Mouse (Mus musculus) lung, postnatal 0 days (tissue): ENCODE results near the gene Adgrl2. TPM values are rescaled to one million over a fixed set of nuclear protein-coding genes. Genes with fewer than 3 reads are reported as not detected.

Experiments
- ATAC-seq: fragments of 200-750 bp; cut with Nextera tagmentation; 2 replicates; pipeline ENCODE4 v1.8.0; 2017; ENCODE audit warnings: moderate library complexity
- DNase-seq: peaks from one replicate; pipeline ENCODE4 v3.0.0-alpha.2; 2016; ENCODE audit warnings: low spot score
- H3K27ac ChIP-seq: fragments of 300-500 bp; sonication (generic); 2 replicates; pipeline ENCODE4 v1.5.1; 2014; ENCODE audit warnings: antibody characterized with exemption, mild to moderate bottlenecking, low read length, mixed read lengths
- H3K27me3 ChIP-seq: fragments of 300-500 bp; sonication (generic); replicated peaks from 2 replicates; pipeline ENCODE4 v1.6.1; 2014; ENCODE audit warnings: low read length, mixed read lengths; ENCODE audit not compliant: insufficient read depth
- H3K36me3 ChIP-seq: fragments of 300-500 bp; sonication (generic); 2 replicates; pipeline ENCODE4 v1.6.1; 2014; ENCODE audit warnings: low read length, mixed read lengths; ENCODE audit not compliant: insufficient read depth
- H3K4me1 ChIP-seq: fragments of 300-500 bp; sonication (generic); 2 replicates; pipeline ENCODE4 v1.6.1; 2014; ENCODE audit warnings: antibody characterized with exemption, low read depth, low read length, mixed read lengths; ENCODE audit not compliant: insufficient read depth
- H3K4me2 ChIP-seq: fragments of 300-500 bp; sonication (generic); replicated peaks from 2 replicates; pipeline ENCODE4 v1.6.1; 2014; ENCODE audit warnings: low read depth, mild to moderate bottlenecking, low read length, moderate library complexity, mixed read lengths
- H3K4me3 ChIP-seq: fragments of 300-500 bp; sonication (generic); 2 replicates; pipeline ENCODE4 v1.5.1; 2014; ENCODE audit warnings: low read depth, low read length
- H3K9ac ChIP-seq: fragments of 300-500 bp; sonication (generic); replicated peaks from 2 replicates; pipeline ENCODE4 v1.6.1; 2014; ENCODE audit warnings: low read depth, mild to moderate bottlenecking
- H3K9me3 ChIP-seq: fragments of 300-500 bp; sonication (generic); 2 replicates; pipeline ENCODE4 v1.6.1; 2016; ENCODE audit warnings: low read length, mixed read lengths
- CTCF ChIP-seq: IDR thresholded peaks from 2 replicates; pipeline ENCODE4 v1.5.1; 2016; ENCODE audit warnings: antibody characterized with exemption, mild to moderate bottlenecking
- EP300 ChIP-seq: IDR thresholded peaks from 2 replicates; pipeline ENCODE4 v1.6.1; 2016; ENCODE audit warnings: antibody characterized with exemption, mild to moderate bottlenecking, control low read depth
- WGBS: fragments of 180-500 bp; shearing (Covaris S2); extraction: QIAGEN DNeasy Blood & Tissue Kit; methylation state at CpG from one replicate; pipeline ENCODE4 v1.1.7; 2014; 5-methylcytosine and 5-hydroxymethylcytosine counted together
- polyA plus RNA-seq: library from polyadenylated mRNA; unstranded; fragments of >200 nt; fragmentation: Nextera tagmentation; extraction: Ambion mirVana; gene quantifications from 2 replicates; pipeline ENCODE4 v1.2.1, GENCODE M21; 2015

Gene Adgrl2
- polyA plus RNA-seq, 1 experiment from 2014 or later: 46.3 TPM

DNA sequence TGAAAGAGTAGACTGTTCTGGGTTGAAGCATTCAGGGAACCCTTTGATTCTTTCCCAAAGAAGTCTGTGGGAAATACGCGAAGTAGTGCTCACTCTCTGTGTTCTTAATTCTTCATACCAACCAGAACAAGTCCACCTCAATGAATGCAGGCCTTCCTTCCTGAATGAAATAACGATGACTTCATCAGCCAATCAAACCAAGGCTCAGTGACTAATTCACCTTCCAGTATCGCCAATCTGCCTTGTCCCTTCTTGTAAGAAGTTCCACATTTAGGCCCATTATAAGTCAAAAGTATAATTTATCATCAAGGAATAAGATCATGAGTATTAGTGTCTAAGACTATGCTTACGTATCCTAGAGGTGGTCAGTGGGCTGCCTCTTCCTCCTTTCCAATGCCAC is 56.1 kb downstream of the Adgrl2 start:
- no peaks in the 10 kb centered on the region for H3K27me3 ChIP-seq
- no peak overlapping the region for H3K4me3 ChIP-seq
- H3K4me2 ChIP-seq: no peak overlapping the region
- TF ChIP-seq EP300 (no peak), CTCF (no peak)
- no peak overlapping the region for H3K9ac ChIP-seq
- no peak for DNase-seq
- 69% methylated on average over 5 of the region's 5 CpGs for WGBS
- peaks cover 5% of the 10 kb centered on the region; the same call in 1 of the 2 replicates for H3K4me1 ChIP-seq
- ATAC-seq: no peak
- H3K36me3 ChIP-seq: no peaks in the 10 kb centered on the region
- no peaks in the 10 kb centered on the region for H3K9me3 ChIP-seq
- H3K27ac ChIP-seq: no peak overlapping the region

DNA sequence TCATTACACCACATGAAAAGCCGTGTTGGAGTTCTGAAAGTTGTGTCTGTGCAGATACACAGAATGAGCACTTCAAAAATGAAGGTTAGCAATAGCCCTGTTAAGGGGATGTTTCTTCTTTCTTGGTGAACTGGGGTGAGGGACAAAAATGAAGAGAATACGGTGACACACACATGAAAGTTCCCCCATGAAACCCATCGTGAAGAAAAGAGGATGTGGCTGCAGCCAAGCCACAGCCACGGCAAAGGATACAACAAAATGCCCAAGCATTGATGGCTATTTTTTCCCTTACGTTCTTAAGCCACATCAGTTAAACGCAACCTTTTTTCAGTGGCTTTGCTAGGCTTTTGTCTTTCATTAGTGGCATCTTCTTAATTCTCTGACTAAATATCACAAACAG is 57.2 kb downstream of the Adgrl2 start:
- no peak overlapping the region for H3K27ac ChIP-seq
- peaks cover 5% of the 10 kb centered on the region; the same call in 1 of the 2 replicates for H3K4me1 ChIP-seq
- no peak overlapping the region for H3K4me3 ChIP-seq
- H3K9me3 ChIP-seq: no peaks in the 10 kb centered on the region
- 70% methylated on average over 6 of the region's 6 CpGs for WGBS
- no peaks in the 10 kb centered on the region for H3K27me3 ChIP-seq
- no peaks in the 10 kb centered on the region for H3K36me3 ChIP-seq
- ATAC-seq (no peak), DNase-seq (no peak)
- no peak overlapping the region for H3K9ac ChIP-seq
- TF ChIP-seq CTCF: no peak
- no peak for TF ChIP-seq EP300
- no peak overlapping the region for H3K4me2 ChIP-seq

DNA sequence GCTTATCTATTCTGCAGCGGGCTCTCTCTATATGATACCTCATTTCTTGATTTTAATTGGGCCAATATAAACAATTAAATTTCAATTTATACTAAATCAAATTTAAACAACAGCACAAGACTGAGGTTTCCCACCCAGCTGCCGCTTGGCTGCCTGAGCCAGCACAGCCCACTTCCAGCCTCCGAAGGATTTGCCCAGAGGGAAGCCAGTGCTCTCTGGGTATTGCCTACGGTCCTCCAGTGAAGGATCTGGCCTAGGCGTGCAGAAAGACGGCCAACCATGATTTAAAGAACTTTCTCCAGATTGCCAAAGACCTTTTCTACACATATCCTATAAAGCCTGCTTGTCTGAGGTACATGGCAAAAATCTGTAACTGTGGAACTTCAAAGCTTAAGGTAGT is 59.4 kb downstream of the Adgrl2 start:
- no peak for DNase-seq
- Histone ChIP-seq H3K27me3 (no peaks in the 10 kb centered on the region), H3K27ac (no peak overlapping the region), H3K4me1 (peaks cover 5% of the 10 kb centered on the region; the same call in 1 of the 2 replicates), H3K9ac (no peak overlapping the region), H3K4me2 (no peak overlapping the region), H3K36me3 (no peaks in the 10 kb centered on the region), H3K9me3 (no peaks in the 10 kb centered on the region), H3K4me3 (no peak overlapping the region)
- no peak for ATAC-seq
- WGBS: 59% methylated on average over 6 of the region's 6 CpGs
- TF ChIP-seq EP300 (no peak), CTCF (no peak)

DNA sequence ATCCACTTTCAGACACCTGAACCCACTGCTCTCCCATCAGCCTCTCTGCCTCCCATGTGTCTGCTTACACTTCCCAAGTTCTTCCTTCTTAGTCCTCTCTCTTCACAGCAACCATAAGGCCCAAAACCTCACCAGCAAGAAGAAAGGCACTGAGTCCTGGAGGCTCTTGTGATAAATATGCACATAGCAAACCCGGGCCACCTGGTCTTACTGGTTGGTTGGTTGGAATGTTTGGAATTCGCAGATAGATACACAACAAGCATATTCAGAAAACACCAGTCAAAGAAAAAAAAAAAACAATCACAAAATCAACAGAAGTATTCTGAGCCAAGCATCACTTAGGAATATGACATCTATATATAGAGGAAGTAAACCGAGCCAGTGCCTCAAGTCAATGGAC is 64.0 kb downstream of the Adgrl2 start:
- TF ChIP-seq EP300 (no peak), CTCF (no peak)
- no peak overlapping the region for H3K4me2 ChIP-seq
- no peaks in the 10 kb centered on the region for H3K36me3 ChIP-seq
- peaks cover 5% of the 10 kb centered on the region; the same call in 1 of the 2 replicates for H3K4me1 ChIP-seq
- no peaks in the 10 kb centered on the region for H3K9me3 ChIP-seq
- DNase-seq (no peak), ATAC-seq (no peak)
- H3K27ac ChIP-seq: peak overlapping the region; percentile 43; the same call in 1 of the 2 replicates
- H3K9ac ChIP-seq: no peak overlapping the region
- 43% methylated on average over 3 of the region's 3 CpGs for WGBS
- H3K4me3 ChIP-seq: no peak overlapping the region
- no peaks in the 10 kb centered on the region for H3K27me3 ChIP-seq

DNA sequence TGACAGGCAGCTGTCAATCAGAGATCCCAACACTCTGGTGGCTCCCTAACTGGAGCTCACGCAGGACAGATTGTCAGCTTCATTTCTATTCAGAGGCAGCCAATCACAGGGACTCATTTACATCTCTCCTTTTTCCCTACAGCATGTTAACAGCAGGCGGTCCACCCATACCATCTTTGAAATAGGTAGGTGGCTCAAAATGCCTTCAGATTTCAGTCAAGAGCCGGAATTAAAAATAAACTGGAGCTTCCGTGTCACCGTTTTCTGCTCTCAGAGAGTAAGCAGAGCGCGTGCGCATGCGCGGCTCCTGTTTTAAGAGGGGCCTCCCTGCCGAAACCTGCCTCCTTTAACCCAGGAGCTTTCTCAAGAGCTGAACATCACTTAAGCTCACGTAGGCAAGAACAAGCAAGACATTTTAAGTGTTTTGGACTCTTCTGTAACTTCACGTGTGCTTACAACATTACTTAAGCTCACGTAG is 67.7 kb downstream of the Adgrl2 start:
- H3K27me3 ChIP-seq: no peaks in the 10 kb centered on the region
- no peak overlapping the region for H3K4me2 ChIP-seq
- TF ChIP-seq CTCF (no peak), EP300 (peak; percentile 75)
- H3K4me1 ChIP-seq: 0 out of 2 replicates have a peak, but pooled peaks cover 4% of the 10 kb centered on the region
- DNase-seq (peak; percentile 92), ATAC-seq (peak; percentile 92)
- H3K27ac ChIP-seq: peak overlapping the region; percentile 59
- no peaks in the 10 kb centered on the region for H3K9me3 ChIP-seq
- 52% methylated on average over 14 of the region's 14 CpGs for WGBS
- no peaks in the 10 kb centered on the region for H3K36me3 ChIP-seq
- no peak overlapping the region for H3K9ac ChIP-seq
- no peak overlapping the region for H3K4me3 ChIP-seq

DNA sequence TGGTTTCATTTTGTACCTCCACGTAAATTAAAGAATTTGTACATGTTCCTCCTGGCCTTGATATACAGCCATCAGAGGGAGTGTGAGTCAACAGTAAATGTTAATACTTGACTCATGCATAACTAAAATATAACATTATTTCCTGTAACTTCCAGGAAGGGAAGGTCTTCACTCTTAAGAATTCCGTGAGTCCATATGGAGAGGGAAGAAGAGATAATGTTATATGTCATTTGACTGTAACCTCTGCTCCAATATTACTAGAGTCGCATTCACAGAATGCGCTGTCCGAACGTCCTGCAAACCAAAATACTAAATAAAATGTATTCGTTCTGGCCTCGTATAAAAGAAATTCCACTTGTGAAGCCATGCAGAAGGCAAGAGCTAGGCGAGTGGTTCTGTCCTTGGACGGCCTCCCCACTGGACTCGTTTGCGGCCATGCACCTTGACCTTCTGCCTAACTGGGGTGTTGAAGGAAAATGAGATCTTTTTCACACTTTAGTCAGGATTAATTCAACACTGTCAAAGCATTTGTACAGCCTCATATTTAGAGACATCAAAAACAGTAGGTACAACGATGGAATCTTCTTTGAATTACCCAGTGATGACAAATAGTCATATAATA is 68.3 kb downstream of the Adgrl2 start:
- Histone ChIP-seq H3K27ac (peak overlapping the region; percentile 58), H3K27me3 (no peaks in the 10 kb centered on the region), H3K36me3 (no peaks in the 10 kb centered on the region), H3K9me3 (no peaks in the 10 kb centered on the region), H3K4me1 (0 out of 2 replicates have a peak, but pooled peaks cover 4% of the 10 kb centered on the region), H3K9ac (no peak overlapping the region), H3K4me3 (no peak overlapping the region), H3K4me2 (no peak overlapping the region)
- ATAC-seq: no peak
- DNase-seq: no peak
- 73% methylated on average over 13 of the region's 13 CpGs for WGBS
- TF ChIP-seq CTCF: no peak
- TF ChIP-seq EP300: no peak
